Mouse (Mus musculus) testis, adult 2 months (tissue): Measurements from ENCODE around the gene Pgrmc1.

Source experiments
- CTCF ChIP-seq: fragments of 200-500 bp; IDR thresholded peaks from 2 replicates; pipeline ENCODE4 v1.5.1; 2012; ENCODE audit warnings: low read depth, mild to moderate bottlenecking, inconsistent platforms, low read length, moderate library complexity; ENCODE audit not compliant: control insufficient read depth, insufficient read depth, insufficient replicate concordance
- POLR2A ChIP-seq: fragments of 200-500 bp; IDR thresholded peaks from 2 replicates; pipeline ENCODE4 v1.6.1; 2012; ENCODE audit warnings: low read depth, mild to moderate bottlenecking, inconsistent platforms, low read length, moderate library complexity; ENCODE audit not compliant: control insufficient read depth

- TF ChIP-seq POLR2A, result no peak
- no peak for TF ChIP-seq CTCF
These were observed 6.9 kb upstream of the Pgrmc1 start for GRCm38 (mm10) chrX:36591120-36591519.
